Mouse (Mus musculus): ENCODE results near the gene Dnah3.

GRCm38 (mm10) chr7:119978576-119978975, 116.5 kb downstream of the Dnah3 start:
- TF ChIP-seq CTCF (IDR thresholded peaks at IDR 0.05; ENCODE audit: control insufficient read depth, insufficient read depth, insufficient replicate concordance, low read depth, low read length) (no peak), POLR2A (IDR thresholded peaks at IDR 0.05; ENCODE audit: control insufficient read depth, low read depth, low read length) (no peak)

Data from testis, adult 2 months (tissue).